Mouse (Mus musculus) urinary bladder, postnatal 36 days (tissue): Measurements from ENCODE around the gene Olfr374.
"Not testable (repeated sequence)": the region's sequence is repeated elsewhere in the genome, so short reads cannot be mapped to it uniquely, and the experiment has no call there.

ENCODE experiments used
- DNase-seq, 2 experiments: peaks; one replicate each; pipeline ENCODE4 v3.0.0; 2022; ENCODE audit warnings: low spot score in 2 of 2, mixed read lengths in 1 of 2

Olfr374 gene

GRCm38 (mm10) chr8:72106740-72107139 is at the start of gene Olfr374:
Gene Olfr374 (plus strand): TSS chr8:72107040.
- no peak for DNase-seq

DNA sequence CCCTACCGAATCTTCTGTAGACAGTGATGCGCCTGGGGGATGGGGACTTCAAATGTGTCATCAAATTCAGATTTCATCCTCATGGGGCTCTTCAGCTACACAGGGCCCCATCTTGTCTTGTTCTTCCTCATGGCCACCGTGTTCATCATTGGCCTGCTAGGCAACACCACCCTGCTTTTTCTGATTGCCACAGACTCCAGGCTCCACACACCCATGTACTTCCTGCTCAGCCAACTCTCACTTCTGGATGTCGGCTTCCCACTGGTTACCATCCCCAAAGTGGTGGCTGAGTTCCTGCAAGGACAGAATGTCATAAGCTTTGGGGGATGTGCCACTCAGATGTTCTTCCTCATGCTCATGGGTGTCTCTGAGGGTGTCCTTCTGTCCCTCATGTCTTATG is 49.2 kb upstream of the Olfr374 start:
- not testable (repeated sequence) for DNase-seq

DNA sequence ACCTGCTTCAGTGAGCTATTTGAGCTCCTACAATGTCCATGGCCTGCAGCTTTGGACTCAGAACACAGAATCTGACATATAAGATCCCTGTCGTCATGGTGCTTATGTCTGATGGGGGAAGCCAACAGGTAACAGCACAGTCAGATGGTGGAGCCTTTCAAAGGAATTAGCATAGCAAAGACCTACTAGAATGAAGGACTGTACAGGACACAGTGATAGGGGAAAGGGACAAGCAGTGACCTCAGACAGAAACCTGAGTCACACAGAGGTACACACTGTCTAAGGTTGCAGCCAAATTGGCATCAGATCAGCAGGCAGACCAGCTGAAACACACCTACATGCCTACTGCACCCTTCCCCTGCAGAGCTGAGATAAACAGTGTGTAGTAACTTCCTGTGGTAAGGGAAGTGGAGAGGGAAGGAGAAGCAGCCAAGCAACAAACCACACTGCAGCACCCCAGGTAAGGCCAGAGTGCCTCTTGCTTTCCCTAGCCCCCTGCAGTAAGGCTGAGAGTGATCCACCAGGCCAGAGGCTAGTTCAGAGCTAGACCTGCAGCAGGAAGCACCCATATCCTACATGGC is 39.9 kb upstream of the Olfr374 start:
- DNase-seq, result not testable (repeated sequence)

- not testable (repeated sequence) for DNase-seq
These were observed 24.0 kb upstream of the Olfr374 start, which contains the start of gene Olfr373 for GRCm38 (mm10) chr8:72082877-72083276. Gene Olfr373 (plus strand): TSS chr8:72083177.

- DNase-seq, result no peak
These were observed 22.1 kb upstream of the Olfr374 start for GRCm38 (mm10) chr8:72084744-72085143.

- DNase-seq, result not testable (repeated sequence)
These were observed 19.2 kb upstream of the Olfr374 start for GRCm38 (mm10) chr8:72087611-72088010.

DNA sequence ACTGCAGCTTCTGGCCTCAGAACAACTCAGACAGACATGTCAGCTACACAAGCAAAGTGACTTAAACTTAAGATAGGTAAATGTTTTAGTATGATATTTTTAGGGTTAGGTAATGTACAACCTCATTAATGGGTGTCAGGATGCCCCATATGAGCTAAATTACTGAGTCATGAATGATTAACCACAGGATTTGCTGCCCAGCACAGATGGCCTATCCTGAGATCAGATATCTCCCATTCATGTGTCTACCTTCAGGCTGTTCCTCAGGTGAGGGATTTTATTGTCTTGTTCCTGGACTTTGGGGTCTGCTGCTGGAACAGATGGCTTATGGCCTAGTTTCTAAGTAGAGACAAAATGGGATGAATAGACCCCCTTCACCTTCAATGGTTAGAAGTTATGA is 10.1 kb upstream of the Olfr374 start:
- not testable (repeated sequence) for DNase-seq

GRCm38 (mm10) chr8:72099377-72100103 is 7.3 kb upstream of the Olfr374 start:
- peak; percentile 4 to 39 for DNase-seq

- no peak for DNase-seq
These were observed 1.7 kb upstream of the Olfr374 start for GRCm38 (mm10) chr8:72105165-72105564.

DNA sequence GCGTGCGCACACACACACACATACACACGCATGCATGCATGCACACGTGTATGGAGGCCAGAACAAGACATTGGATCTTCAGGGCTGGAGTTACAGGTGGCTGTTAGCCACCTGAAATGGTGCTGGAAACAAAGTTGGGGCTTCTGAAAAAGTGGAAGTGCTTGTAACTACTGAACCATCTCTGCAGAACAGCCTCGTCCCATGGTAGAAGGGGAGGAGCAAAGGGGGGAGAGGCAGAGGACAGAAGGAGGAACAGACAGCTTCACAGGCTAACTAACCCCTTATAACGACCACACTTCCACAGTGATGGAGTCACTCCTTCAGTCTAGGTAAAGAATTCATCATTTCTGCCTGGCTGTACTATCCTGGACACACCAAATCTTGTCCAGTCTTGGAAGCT is 4.0 kb downstream of the Olfr374 start:
- no peak for DNase-seq

DNA sequence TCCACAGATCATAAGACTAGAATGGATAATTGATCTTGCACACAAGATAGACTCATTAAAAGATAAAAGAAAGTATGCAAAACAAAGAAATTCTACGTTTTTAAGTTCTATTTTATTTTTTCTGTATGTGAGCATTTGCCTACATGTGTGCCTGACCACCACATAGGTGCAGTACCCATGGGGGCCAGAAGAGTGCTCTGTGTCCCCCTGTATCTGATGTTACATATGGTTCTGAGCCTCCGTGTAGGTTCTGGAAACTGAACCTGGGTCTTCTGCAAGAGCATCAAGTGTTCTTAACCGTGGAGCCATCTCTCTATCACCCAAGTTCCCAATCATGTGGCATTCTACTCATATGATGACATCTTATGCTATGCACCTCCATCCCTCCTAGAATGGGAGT is 5.6 kb downstream of the Olfr374 start:
- DNase-seq, result no peak

DNA sequence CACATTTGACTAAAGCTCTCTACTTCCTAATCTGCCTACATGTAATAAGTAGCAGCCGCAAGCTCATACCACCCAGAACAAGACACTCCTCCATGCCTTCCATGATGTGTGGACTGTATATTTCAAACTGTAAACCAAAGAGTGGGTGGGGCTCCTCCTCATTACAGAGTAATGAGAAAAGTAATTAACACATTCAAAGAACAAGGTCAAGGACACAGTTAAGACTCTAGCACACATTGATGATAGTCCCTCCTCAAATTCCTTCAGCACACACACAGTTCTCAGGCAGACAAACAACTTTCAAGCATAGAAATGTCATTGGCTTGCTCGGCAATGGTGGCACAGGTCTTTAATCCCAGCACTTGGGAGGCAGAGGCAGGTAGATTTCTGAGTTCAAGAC is 8.4 kb downstream of the Olfr374 start:
- no peak for DNase-seq

DNA sequence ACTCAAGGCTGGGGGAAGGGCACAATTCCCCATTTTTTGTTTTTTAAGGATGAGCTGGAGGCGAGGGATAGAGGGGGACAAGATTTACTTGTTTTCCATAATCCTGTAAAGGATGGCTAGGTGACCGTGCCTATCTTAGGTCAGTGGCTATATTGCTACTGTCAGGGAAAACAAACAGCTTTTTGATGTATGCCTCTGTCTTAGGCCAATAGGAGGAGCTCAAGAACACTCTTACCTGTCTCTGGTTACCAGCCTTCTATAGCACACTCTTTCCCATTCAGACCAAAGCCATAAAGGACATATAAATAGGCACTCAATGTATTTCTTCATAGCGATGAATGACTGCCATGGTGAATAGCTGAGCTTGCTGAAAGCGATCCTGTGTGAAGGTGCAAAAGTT is 11.8 kb downstream of the Olfr374 start:
- DNase-seq, result no peak

GRCm38 (mm10) chr8:72121486-72121885 is 14.6 kb downstream of the Olfr374 start:
- not testable (repeated sequence) for DNase-seq

GRCm38 (mm10) chr8:72121997-72122396 is 15.2 kb downstream of the Olfr374 start:
- DNase-seq, result no peak

GRCm38 (mm10) chr8:72127834-72128233 is 21.0 kb downstream of the Olfr374 start:
- no peak for DNase-seq

- DNase-seq, result no peak
These were observed 24.4 kb downstream of the Olfr374 start for GRCm38 (mm10) chr8:72131251-72131650.

DNA sequence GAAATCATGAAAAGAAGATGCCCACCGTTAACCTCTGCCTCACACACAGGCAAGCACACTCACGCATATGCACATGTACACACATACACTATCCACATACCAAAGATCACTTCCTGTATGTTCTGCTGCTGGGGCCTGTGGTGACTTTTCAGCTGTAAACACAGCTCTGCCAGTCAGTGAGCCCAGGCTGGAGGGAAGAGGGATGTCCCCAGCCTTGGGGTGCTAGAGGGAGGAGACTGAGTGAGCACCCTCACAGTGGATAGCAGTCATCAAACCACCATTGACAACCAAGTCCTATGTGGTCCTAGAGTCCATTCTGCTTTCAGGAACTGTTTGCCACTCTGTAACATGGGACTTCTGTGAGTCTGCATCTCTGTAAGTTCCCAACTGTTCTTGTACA is 25.1 kb downstream of the Olfr374 start:
- no peak for DNase-seq

- DNase-seq, result no peak
These were observed 25.6 kb downstream of the Olfr374 start for GRCm38 (mm10) chr8:72132417-72132816.

DNA sequence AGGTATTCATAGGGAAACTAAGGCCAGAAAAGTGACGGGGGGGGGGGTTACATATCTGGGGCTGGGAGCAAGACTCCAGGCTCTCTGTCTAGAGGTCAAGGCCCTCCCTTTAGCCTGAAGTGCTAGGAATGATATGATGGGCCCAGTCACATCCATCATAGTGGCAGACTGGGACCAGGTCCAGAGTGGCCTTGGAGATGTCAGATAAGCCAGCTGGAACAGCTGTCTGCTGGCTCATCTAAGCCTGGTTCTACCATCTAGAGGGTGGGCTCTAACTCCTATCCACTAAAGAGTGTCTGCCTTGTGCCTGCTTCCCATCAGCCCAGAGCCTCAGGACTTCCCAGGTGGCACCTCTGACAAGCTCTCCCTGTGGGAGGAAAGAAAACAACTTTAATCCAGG is 26.1 kb downstream of the Olfr374 start:
- DNase-seq, result no peak

- no peak for DNase-seq
These were observed 26.7 kb downstream of the Olfr374 start for GRCm38 (mm10) chr8:72133507-72133906.

DNA sequence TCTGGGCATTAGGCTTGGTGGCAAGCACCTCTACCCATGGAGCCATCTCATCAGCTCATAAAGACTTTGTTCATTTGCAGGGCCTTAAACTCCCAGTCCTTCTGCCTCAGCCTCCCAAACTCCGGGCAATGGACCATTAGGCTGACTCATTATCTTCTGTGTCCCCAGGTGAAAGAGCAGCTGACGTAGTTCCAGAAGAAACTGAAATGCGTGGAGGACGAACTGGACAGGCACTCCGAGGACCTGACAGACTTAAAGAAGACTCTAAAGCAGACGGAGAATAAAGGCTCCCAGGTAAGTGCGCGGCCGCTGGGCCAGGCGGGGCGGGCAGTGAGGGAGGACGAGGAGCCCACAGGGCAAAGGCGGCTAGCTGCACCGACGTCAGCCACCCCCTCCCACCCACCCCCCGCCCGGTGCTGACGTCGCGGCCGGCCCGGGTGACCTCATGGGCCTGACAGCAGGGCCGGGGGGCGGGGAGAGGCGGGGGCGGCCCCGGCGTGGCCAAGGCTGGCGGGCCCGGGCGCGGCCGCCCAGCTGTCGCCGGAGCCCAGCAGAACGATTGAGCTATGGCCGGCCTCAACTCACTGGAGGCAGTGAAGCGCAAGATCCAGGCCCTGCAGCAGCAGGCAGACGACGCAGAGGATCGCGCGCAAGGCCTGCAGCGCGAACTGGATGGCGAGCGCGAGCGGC is 28.1 kb downstream of the Olfr374 start, which contains the start of gene Tpm4:
Tpm4 (plus strand) TSS at position 220 of the 690 bp plus-strand sequence.
- DNase-seq, result peak; percentile 58 to 59
